Mouse (Mus musculus) cortical plate, adult 2 months (tissue): ENCODE data around the gene 9130023H24Rik.

Source experiments
- CTCF ChIP-seq: fragments of 200-500 bp; IDR thresholded peaks from 2 replicates; pipeline ENCODE4 v1.5.1; 2011; ENCODE audit warnings: mild to moderate bottlenecking, control low read depth, low read length; ENCODE audit not compliant: insufficient read depth; ENCODE audit errors: extremely low read depth
- POLR2A ChIP-seq: fragments of 200-500 bp; IDR thresholded peaks from 2 replicates; pipeline ENCODE4 v1.6.1; 2011; ENCODE audit warnings: mild to moderate bottlenecking, low read length, control low read depth; ENCODE audit not compliant: insufficient read depth; ENCODE audit errors: extremely low read depth

GRCm38 (mm10) chr7:128234796-128235195 is 3.0 kb downstream of the 9130023H24Rik start:
- no peak for TF ChIP-seq POLR2A
- no peak for TF ChIP-seq CTCF
